Mouse (Mus musculus) gonadal fat pad, adult 2 months (tissue): Measurements from ENCODE around the gene Tkt. TPM values are rescaled to one million over a fixed set of nuclear protein-coding genes. Genes with fewer than 3 reads are reported as not detected.
"Not testable (repeated sequence)": the region's sequence is repeated elsewhere in the genome, so short reads cannot be mapped to it uniquely, and the experiment has no call there.

Experiments used
- DNase-seq: peaks from one replicate; pipeline ENCODE4 v3.0.0-alpha.2; 2012; ENCODE audit warnings: low read depth
- polyA plus RNA-seq: library from polyadenylated mRNA; depleted of rRNA; stranded (reverse); fragments of >200 nt; gene quantifications from 2 replicates; pipeline ENCODE4 v1.2.3, GENCODE M21; 2012

Tkt gene
- polyA plus RNA-seq, 1 experiment = 734 TPM

DNA sequence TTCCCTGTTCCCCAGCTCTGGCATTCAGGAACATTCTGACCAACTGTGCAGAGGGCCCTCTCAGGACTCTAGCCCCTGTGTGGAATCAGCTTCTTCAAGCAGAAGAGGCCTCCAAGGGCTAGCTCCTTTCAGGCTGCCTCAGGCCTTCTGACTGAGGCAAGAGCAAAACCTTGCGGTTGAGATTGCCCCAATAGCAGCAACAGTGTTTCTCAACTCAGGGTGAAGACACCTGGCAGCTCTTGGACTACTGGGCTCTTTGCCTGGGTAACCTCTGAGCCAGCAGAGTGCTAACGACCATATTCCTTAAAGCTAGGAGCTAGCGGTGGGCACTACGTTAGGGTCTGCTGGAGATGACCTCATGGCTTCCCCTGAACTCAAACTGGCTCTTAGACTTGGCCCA lies 5.0 kb downstream of the Tkt start:
- DNase-seq = peak; percentile 81

DNA sequence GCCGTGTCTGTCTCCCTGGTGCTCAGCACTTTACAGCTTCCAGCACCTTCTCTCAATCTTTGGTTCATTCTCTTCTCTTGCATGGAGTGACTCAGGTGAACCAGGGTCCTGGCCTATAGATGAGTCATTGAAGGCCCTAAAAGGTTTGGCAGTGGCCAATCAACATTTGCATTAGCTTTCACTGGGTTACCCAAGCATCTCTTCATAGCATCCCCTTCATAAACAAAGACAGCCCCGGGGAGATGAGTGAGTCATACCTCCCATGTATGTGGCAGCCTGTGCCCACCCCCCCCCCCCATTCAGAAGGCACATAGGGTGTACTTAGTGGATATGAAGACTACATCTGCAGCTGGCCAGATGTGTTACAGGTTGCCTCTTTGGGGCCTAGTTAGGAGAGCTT lies 8.5 kb downstream of the Tkt start:
- no peak for DNase-seq

- DNase-seq = no peak
Observed at GRCm38 (mm10) chr14:30557730-30558129, 9.6 kb downstream of the Tkt start.

DNA sequence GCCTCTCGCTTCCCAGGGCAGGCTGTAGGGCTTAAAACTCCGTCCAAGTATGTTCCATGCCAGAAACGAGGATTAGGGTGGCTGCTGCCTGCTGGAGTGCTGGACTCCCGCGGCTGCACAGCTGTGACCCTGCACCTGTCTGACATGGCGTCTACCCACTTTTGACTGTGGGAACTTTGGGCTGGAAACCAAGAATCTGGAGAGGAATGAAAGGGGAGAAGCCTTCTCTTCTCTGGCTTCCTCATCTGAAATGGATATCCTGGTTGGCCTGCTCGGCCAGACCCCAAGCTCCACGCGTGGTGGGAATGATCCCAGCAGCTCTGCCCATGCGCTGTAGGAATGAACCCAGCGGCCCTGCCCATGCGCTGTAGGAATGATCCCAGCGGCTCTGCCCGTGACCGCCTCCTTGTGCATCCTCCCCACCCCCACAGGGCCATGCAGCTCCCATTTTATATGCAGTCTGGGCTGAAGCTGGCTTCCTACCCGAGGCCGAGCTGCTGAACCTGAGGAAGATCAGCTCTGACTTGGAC lies 11.2 kb downstream of the Tkt start:
- DNase-seq = no peak

GRCm38 (mm10) chr14:30560803-30561389 lies 12.7 kb downstream of the Tkt start:
- no peak for DNase-seq

DNA sequence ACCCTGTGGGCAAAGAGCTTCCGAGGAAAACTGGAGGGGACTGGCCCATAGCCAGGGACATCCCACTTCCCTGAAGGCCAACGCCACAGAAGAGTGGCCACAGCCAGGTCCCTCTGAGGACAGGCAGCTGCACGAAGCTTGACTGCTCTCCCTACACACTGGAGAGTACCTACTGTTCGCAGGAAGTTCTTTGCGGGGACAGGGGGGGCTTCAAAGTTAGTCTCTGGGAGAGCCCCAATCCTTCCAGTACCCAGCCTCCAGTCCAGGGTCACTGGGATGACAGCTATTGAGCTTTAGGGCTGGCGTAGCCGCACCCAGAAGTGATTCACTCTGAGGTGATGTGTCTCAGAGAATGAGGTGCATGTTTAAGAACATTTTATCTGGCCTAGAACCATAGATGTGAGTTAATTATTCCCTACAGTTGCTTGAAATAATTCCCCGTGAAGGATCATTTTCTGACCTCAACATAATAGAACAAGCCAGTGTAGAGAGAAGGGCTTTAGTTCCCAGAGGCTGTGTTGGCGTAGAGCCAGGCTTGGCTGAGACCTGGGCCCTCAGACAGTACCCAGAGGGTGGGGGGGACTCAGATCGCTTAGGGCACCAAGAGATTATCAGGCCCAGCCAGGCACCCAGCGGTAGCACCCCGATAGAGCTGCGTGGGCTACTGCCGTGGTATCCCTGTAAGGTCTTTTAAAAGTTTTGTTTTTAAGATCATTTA lies 13.5 kb downstream of the Tkt start:
- DNase-seq = no peak

DNA sequence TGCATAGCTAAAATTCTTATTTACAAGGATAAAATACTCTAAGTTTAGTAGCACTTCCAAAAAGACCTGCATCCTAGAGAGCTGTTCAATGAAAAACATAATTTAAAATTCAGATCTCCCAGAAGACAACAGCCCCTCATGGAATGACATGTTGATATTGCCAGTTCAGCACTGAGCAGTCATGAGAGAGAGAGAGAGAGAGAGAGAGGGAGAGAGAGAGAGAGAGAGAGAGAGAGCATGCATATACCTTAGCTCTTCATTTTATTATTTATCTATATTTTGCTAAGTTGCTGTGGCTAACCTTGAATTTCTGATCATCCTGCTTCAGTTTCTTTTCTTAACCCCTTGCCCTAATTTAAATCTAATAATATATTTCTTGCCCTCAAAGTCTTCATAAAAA lies 14.2 kb downstream of the Tkt start:
- DNase-seq = no peak

DNA sequence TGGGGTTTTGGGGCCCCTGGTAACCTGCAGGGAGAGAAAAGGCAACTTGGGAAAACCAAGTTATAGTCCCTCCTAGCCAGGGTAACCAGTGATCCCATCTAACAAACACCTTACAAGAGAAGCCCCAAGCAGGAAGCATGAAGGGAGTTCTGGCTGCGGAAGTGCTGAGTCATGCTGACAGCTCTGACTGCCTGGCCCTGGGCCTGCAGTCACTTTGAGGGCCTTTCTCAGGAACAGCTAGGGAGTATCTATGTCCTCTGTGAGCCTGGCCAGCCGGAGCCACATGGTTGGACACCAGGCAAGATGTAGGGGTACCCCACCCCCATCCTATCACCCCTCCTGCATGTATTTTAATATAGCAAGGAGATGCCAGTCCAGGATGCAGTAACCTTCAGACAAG lies 16.3 kb downstream of the Tkt start:
- no peak for DNase-seq

DNA sequence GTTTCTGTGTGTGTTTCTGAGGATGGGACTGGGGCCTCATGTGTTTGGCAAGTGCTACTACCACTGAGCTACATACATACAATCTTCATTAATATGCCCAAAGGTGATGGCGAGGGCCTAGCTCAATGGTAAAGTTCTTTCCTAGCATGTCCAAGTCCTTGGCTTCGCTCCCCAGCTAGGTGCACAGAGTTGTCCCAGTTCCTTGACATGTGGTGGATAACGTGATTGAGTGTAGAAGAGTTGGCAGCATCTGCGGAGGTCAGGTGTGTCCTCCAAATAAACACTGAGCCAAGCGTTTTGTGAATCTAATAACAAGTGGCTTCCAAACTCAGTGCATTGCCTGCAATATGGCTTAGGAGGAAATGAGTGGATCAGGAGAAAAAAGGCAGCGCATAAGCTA lies 18.2 kb downstream of the Tkt start:
- no peak for DNase-seq

DNA sequence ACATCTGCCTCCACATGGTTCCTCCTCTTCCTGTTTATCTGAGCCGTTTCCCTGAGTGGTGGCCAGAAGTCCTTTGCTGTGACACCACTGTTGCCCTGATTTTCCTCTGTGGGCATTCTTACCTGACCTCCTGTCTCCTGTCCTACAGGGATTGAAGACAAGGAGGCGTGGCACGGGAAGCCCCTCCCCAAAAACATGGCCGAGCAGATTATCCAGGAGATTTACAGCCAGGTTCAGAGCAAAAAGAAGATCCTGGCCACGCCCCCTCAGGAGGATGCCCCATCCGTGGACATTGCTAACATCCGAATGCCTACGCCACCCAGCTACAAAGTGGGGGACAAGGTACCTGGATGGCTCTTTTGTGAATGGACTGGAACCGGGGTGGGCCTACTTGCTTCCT lies 19.9 kb downstream of the Tkt start:
- DNase-seq = no peak

DNA sequence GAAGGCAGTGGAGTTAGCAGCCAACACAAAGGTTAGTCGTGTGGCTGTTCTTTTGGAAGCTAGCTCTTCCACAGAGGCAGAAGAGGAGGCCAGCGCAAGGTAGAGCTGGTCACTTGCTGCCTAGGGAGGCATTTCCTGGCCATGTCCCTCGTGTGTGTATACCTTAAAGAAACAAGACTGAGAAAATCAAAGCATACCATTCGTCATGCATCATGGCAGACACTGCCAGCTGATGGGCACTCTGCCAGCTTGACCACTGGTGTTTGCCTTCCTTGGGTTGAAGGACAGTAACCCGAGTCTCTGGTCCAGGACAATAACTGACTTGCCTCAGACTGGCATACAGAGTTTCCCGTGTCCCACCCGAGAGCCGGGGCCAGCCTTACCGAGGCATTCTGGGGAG lies 22.1 kb downstream of the Tkt start:
- no peak for DNase-seq

- DNase-seq = no peak
Observed at GRCm38 (mm10) chr14:30572253-30572652, 24.1 kb downstream of the Tkt start.

GRCm38 (mm10) chr14:30573235-30573634 lies 25.1 kb downstream of the Tkt start:
- no peak for DNase-seq

DNA sequence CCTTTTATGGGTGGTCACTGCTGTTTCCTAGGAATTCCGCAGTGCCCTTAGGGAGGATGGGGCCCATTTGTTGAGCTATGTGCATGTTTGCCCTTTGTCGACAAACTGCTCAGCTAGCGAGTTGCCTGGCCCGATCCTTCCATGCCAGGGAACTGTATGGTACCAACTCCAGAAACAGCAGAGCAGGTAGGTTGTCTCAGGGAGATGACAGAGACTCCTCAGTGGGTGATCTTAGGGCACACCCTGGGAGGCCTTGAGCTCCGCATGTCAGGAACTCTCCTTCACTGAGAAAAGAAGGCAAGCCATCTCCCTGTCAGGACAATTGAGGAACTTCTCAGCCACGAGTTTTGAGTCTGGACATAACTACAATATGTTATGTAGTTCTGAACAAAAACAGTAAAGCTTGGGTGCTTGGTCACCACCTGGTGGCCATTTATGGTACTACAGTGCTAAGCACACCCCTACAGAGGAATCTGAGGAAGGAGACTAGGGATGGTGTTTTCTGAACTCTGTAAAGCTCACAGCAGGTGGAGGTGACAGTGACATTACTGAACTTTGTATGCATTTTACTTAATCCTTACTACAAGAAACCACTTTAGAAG lies 25.9 kb downstream of the Tkt start:
- DNase-seq = no peak

GRCm38 (mm10) chr14:30575791-30576190 lies 27.6 kb downstream of the Tkt start:
- no peak for DNase-seq

DNA sequence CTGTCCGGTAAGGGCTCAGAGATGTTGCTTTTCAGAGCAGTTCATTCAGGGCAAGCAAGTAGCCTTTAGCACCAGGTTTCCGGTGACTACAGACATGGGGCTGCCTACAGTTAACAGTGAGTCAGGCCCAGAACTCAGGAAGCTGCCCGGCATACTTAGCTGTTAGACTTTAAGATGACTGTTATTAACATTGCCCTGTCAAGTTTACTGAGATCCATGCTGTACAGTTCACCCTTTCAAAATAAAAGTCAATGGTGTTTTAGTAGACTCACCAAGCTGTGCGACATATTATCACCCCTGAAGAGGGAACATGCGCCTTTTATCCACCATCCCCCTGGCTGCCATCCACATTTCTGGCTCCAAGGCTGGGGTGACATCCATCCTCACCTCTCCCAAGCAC lies 28.1 kb downstream of the Tkt start:
- DNase-seq = no peak

DNA sequence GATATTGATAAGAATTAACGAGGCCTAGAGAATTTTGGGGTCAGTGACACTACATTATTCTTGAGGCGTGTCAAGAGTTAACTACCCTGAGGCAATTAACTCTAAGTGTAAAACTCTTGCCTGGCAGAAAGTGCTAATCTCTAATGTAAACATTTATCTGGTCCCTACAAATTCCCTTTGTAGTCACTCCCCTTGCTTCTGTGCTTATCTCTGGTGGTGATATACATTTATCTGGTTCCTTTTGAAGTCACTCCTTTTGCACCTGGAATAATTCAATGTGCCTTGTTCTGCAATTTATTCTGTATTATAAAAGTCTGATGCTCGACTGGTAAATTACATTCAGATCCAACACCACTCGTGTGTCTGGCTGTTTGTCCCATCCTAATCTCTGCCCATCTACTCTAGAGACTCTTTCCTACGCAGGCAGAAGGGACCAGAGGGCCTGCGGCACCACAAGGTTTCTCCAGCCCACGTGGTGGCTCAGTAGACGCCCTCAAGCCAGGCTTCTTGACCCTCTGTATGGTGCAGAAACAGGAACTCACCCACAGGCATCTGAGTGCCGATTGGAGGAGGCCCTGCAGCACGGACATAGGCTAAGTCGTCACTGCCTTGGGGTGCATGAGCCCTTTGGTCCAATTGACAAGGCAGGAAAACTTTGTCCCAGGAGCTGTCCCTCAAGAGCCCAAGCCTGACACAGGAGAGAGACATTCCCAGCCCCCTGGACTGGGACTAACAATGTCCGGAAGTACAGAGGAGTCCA lies 29.3 kb downstream of the Tkt start:
- not testable (repeated sequence) for DNase-seq

DNA sequence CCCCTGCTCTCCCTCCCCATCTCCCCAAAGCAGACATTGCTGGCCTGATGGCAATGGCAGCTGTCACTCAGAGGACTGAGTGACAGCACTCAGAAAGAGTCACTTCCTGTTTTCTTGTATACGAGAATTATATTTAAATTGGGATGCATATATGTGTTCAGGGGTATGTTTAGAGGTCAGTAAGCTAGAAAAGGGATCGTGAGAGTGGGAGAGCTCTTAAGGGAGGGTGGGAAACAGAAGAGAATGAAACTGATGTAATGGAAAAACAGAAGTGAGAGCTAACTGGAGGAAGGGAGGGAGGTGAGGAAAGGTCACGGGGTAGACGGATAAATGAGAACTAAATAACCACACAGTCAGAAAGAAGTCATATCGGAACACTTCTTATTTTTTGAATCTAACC lies 31.0 kb downstream of the Tkt start:
- no peak for DNase-seq

GRCm38 (mm10) chr14:30579882-30580281 lies 31.7 kb downstream of the Tkt start:
- DNase-seq = no peak

GRCm38 (mm10) chr14:30581238-30581637 lies 33.1 kb downstream of the Tkt start:
- no peak for DNase-seq

GRCm38 (mm10) chr14:30584077-30584476 lies 35.9 kb downstream of the Tkt start:
- no peak for DNase-seq

DNA sequence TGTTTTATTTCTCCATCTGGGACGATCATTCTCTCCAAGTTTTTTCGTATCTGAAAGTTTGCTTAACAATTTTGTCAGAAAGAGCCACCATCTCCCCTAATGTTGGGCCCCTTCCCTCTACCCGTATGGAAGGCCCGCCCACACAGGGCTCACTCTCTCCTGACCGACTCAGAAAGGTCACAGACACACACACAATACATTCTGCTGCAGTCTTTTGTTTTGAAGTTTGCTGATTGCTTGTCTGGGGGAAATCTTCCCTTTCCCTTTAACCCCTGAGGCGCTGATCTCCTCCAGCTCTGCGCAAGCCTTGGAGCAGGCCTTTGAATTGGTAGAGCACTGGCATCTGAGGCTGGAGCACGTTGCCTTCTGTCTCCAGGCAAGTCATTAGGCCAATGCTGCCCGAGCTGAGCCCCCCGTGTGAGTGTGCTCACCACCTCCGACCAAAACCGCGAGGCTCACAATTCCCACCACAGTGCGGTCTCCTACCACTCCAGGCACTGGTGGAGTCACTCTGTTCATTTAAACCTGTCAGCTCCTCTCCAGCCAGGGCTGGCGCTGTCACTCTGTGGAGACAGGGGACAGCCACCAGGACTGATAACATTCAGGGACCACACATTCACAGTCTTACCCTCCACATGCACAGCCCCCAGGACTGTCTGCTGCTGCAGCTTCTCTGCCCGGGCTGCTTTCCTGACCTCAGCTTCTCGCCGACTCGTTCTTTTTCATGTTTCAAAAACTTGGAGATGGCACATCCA lies 36.5 kb downstream of the Tkt start:
- no peak for DNase-seq
